Mouse (Mus musculus): Measurements from ENCODE around the gene Fubp1. TPM values are rescaled to one million over a fixed set of nuclear protein-coding genes. Genes with fewer than 3 reads are reported as not detected.

Fubp1 gene
- polyA plus RNA-seq, 1 experiment, result 406 TPM

- Histone ChIP-seq H3K27ac (ENCODE audit: insufficient read depth, low read length) (no peak overlapping the region), H3K9ac (ENCODE audit: low read depth, poor library complexity, severe bottlenecking) (no peak overlapping the region), H3K4me1 (ENCODE audit: control insufficient read depth, insufficient read depth, low read length) (no peaks in the 10 kb centered on the region), H3K9me3 (replicated peaks; ENCODE audit: control insufficient read depth, insufficient read depth, low read length, poor library complexity, severe bottlenecking) (no peaks in the 10 kb centered on the region), H3K27me3 (ENCODE audit: control insufficient read depth, insufficient read depth, low read length, poor library complexity, severe bottlenecking) (no peaks in the 10 kb centered on the region), H3K4me3 (ENCODE audit: low read depth, low read length) (no peak overlapping the region), H3K36me3 (ENCODE audit: control insufficient read depth, insufficient read depth, low read length, poor library complexity, severe bottlenecking) (no peaks in the 10 kb centered on the region)
- TF ChIP-seq POLR2A (IDR thresholded peaks at IDR 0.05; ENCODE audit: insufficient read depth, low read length), result no peak
- TF ChIP-seq CTCF (IDR thresholded peaks at IDR 0.05; ENCODE audit: low read depth, low read length), result no peak
- no peak for TF ChIP-seq EP300 (IDR thresholded peaks at IDR 0.05; ENCODE audit: insufficient read depth, low read depth, low read length)
These were observed 11.1 kb upstream of the Fubp1 start for GRCm38 (mm10) chr3:152199125-152199524.

- H3K27me3 ChIP-seq (ENCODE audit: control insufficient read depth, insufficient read depth, low read length, poor library complexity, severe bottlenecking), result no peaks in the 10 kb centered on the region
- H3K4me1 ChIP-seq (ENCODE audit: control insufficient read depth, insufficient read depth, low read length), result no peaks in the 10 kb centered on the region
- H3K9me3 ChIP-seq (replicated peaks; ENCODE audit: control insufficient read depth, insufficient read depth, low read length, poor library complexity, severe bottlenecking), result no peaks in the 10 kb centered on the region
- H3K9ac ChIP-seq (ENCODE audit: low read depth, poor library complexity, severe bottlenecking), result no peak overlapping the region
- H3K4me3 ChIP-seq (ENCODE audit: low read depth, low read length), result no peak overlapping the region
- TF ChIP-seq EP300 (IDR thresholded peaks at IDR 0.05; ENCODE audit: insufficient read depth, low read depth, low read length), result no peak
- no peak for TF ChIP-seq POLR2A (IDR thresholded peaks at IDR 0.05; ENCODE audit: insufficient read depth, low read length)
- TF ChIP-seq CTCF (IDR thresholded peaks at IDR 0.05; ENCODE audit: low read depth, low read length), result no peak
- H3K36me3 ChIP-seq (ENCODE audit: control insufficient read depth, insufficient read depth, low read length, poor library complexity, severe bottlenecking), result no peaks in the 10 kb centered on the region
- no peak overlapping the region for H3K27ac ChIP-seq (ENCODE audit: insufficient read depth, low read length)
These were observed 9.0 kb upstream of the Fubp1 start for GRCm38 (mm10) chr3:152201181-152201580.

- Histone ChIP-seq H3K27ac (ENCODE audit: insufficient read depth, low read length) (no peak overlapping the region), H3K4me3 (ENCODE audit: low read depth, low read length) (no peak overlapping the region), H3K9ac (ENCODE audit: low read depth, poor library complexity, severe bottlenecking) (no peak overlapping the region), H3K9me3 (replicated peaks; ENCODE audit: control insufficient read depth, insufficient read depth, low read length, poor library complexity, severe bottlenecking) (no peaks in the 10 kb centered on the region), H3K36me3 (ENCODE audit: control insufficient read depth, insufficient read depth, low read length, poor library complexity, severe bottlenecking) (no peaks in the 10 kb centered on the region), H3K4me1 (ENCODE audit: control insufficient read depth, insufficient read depth, low read length) (no peaks in the 10 kb centered on the region), H3K27me3 (ENCODE audit: control insufficient read depth, insufficient read depth, low read length, poor library complexity, severe bottlenecking) (no peaks in the 10 kb centered on the region)
- TF ChIP-seq CTCF (IDR thresholded peaks at IDR 0.05; ENCODE audit: low read depth, low read length) (no peak), EP300 (IDR thresholded peaks at IDR 0.05; ENCODE audit: insufficient read depth, low read depth, low read length) (no peak), POLR2A (IDR thresholded peaks at IDR 0.05; ENCODE audit: insufficient read depth, low read length) (no peak)
These were observed 8.6 kb upstream of the Fubp1 start for GRCm38 (mm10) chr3:152201651-152202050.

- no peak overlapping the region for H3K4me3 ChIP-seq (ENCODE audit: low read depth, low read length)
- no peaks in the 10 kb centered on the region for H3K27me3 ChIP-seq (ENCODE audit: control insufficient read depth, insufficient read depth, low read length, poor library complexity, severe bottlenecking)
- H3K36me3 ChIP-seq (ENCODE audit: control insufficient read depth, insufficient read depth, low read length, poor library complexity, severe bottlenecking), result 0 out of 2 replicates have a peak, but pooled peaks cover 2% of the 10 kb centered on the region
- H3K9ac ChIP-seq (ENCODE audit: low read depth, poor library complexity, severe bottlenecking), result no peak overlapping the region
- no peak overlapping the region for H3K27ac ChIP-seq (ENCODE audit: insufficient read depth, low read length)
- H3K4me1 ChIP-seq (ENCODE audit: control insufficient read depth, insufficient read depth, low read length), result no peaks in the 10 kb centered on the region
- H3K9me3 ChIP-seq (replicated peaks; ENCODE audit: control insufficient read depth, insufficient read depth, low read length, poor library complexity, severe bottlenecking), result no peaks in the 10 kb centered on the region
- TF ChIP-seq CTCF (IDR thresholded peaks at IDR 0.05; ENCODE audit: low read depth, low read length) (no peak), POLR2A (IDR thresholded peaks at IDR 0.05; ENCODE audit: insufficient read depth, low read length) (no peak), EP300 (IDR thresholded peaks at IDR 0.05; ENCODE audit: insufficient read depth, low read depth, low read length) (no peak)
These were observed 7.3 kb upstream of the Fubp1 start for GRCm38 (mm10) chr3:152202942-152203341.

- Histone ChIP-seq H3K4me3 (ENCODE audit: low read depth, low read length) (no peak overlapping the region), H3K27ac (ENCODE audit: insufficient read depth, low read length) (no peak overlapping the region), H3K9ac (ENCODE audit: low read depth, poor library complexity, severe bottlenecking) (no peak overlapping the region), H3K9me3 (replicated peaks; ENCODE audit: control insufficient read depth, insufficient read depth, low read length, poor library complexity, severe bottlenecking) (no peaks in the 10 kb centered on the region), H3K36me3 (ENCODE audit: control insufficient read depth, insufficient read depth, low read length, poor library complexity, severe bottlenecking) (peaks cover 3% of the 10 kb centered on the region; the same call in 1 of the 2 replicates), H3K4me1 (ENCODE audit: control insufficient read depth, insufficient read depth, low read length) (no peaks in the 10 kb centered on the region), H3K27me3 (ENCODE audit: control insufficient read depth, insufficient read depth, low read length, poor library complexity, severe bottlenecking) (no peaks in the 10 kb centered on the region)
- TF ChIP-seq EP300 (IDR thresholded peaks at IDR 0.05; ENCODE audit: insufficient read depth, low read depth, low read length) (no peak), POLR2A (IDR thresholded peaks at IDR 0.05; ENCODE audit: insufficient read depth, low read length) (no peak), CTCF (IDR thresholded peaks at IDR 0.05; ENCODE audit: low read depth, low read length) (no peak)
These were observed 6.8 kb upstream of the Fubp1 start for GRCm38 (mm10) chr3:152203411-152203810.

GRCm38 (mm10) chr3:152203996-152204395 lies 6.2 kb upstream of the Fubp1 start:
- Histone ChIP-seq H3K36me3 (ENCODE audit: control insufficient read depth, insufficient read depth, low read length, poor library complexity, severe bottlenecking) (peaks cover 6% of the 10 kb centered on the region; the same call in 1 of the 2 replicates), H3K9me3 (replicated peaks; ENCODE audit: control insufficient read depth, insufficient read depth, low read length, poor library complexity, severe bottlenecking) (no peaks in the 10 kb centered on the region), H3K27ac (ENCODE audit: insufficient read depth, low read length) (no peak overlapping the region), H3K9ac (ENCODE audit: low read depth, poor library complexity, severe bottlenecking) (no peak overlapping the region), H3K4me3 (ENCODE audit: low read depth, low read length) (no peak overlapping the region), H3K27me3 (ENCODE audit: control insufficient read depth, insufficient read depth, low read length, poor library complexity, severe bottlenecking) (no peaks in the 10 kb centered on the region), H3K4me1 (ENCODE audit: control insufficient read depth, insufficient read depth, low read length) (no peaks in the 10 kb centered on the region)
- TF ChIP-seq CTCF (IDR thresholded peaks at IDR 0.05; ENCODE audit: low read depth, low read length) (no peak), POLR2A (IDR thresholded peaks at IDR 0.05; ENCODE audit: insufficient read depth, low read length) (no peak), EP300 (IDR thresholded peaks at IDR 0.05; ENCODE audit: insufficient read depth, low read depth, low read length) (no peak)

Measured in ES-Bruce4 (cell line).